Mouse (Mus musculus): ENCODE results near the gene Prkn. TPM values are rescaled to one million over a fixed set of nuclear protein-coding genes. Genes with fewer than 3 reads are reported as not detected.

Prkn gene
- polyA plus RNA-seq, 1 experiment: 5.7 TPM

DNA sequence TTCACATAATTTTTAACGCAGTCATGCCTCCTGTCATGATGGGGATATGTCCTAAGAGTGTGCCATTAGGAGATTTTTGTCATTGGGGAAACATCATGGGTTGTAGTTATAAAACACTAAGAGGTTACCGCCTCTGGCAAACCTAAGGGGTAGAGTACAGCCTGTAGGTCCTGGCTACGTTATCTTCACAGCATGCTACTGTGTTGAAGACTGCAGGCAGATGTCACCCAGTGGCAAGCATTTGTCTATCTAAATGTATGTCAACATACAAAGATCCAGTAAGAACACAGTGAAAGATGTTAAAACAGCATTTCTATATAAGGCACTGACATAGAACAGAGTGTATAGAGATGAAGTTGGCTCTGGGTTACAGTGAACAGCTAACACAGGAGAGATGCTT, 1155.3 kb downstream of the Prkn start:
- TF ChIP-seq POLR2A (IDR thresholded peaks at IDR 0.05; ENCODE audit: borderline replicate concordance, extremely low read depth, insufficient read depth, insufficient read length, poor library complexity, severe bottlenecking) (no peak), CTCF (IDR thresholded peaks at IDR 0.05; ENCODE audit: borderline replicate concordance, extremely low read depth, insufficient read depth, insufficient read length) (no peak)
- no peak for DNase-seq (ENCODE audit: low read depth)

DNA sequence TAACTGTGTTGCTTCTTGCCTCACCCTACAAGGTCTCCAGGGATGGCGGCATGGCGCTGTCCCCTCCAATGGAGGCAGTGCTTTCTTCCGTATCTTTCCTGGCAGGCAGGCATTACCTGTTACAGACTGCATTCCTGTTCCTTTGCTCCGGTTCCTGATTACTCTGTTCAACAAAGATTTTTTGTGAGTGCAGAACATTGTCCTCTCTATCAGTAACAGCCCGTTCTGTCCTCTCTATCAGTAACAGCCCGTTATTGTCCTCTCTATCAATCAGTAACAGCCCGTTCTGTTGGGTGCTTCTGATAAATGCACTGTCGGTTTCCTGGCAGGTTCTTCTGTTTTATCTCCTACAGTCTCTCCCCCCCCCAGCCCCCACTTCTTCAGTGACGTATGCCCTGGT, 1156.1 kb downstream of the Prkn start:
- TF ChIP-seq CTCF (IDR thresholded peaks at IDR 0.05; ENCODE audit: borderline replicate concordance, extremely low read depth, insufficient read depth, insufficient read length) (no peak), POLR2A (IDR thresholded peaks at IDR 0.05; ENCODE audit: borderline replicate concordance, extremely low read depth, insufficient read depth, insufficient read length, poor library complexity, severe bottlenecking) (no peak)
- DNase-seq (ENCODE audit: low read depth): no peak

DNA sequence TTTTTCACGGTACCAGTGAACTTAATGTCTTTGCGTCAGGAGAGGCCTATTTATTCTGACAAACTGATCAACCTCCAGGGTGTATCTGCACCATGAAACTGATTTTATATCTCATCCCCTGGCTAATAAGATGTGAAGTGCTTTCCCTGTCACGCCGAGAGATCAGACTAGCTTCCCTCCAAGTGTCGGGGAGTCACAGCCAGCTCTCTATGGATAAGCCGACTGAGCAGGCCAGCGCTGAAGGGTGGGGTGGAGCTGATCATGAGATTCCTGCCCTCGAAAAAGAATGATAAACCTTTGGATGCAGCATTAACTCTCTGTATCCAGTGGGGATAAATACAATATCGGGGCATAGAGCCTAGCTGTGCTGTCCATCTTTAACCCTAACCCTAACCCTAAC, 1160.1 kb downstream of the Prkn start:
- no peak for DNase-seq (ENCODE audit: low read depth)
- no peak for TF ChIP-seq POLR2A (IDR thresholded peaks at IDR 0.05; ENCODE audit: borderline replicate concordance, extremely low read depth, insufficient read depth, insufficient read length, poor library complexity, severe bottlenecking)
- TF ChIP-seq CTCF (IDR thresholded peaks at IDR 0.05; ENCODE audit: borderline replicate concordance, extremely low read depth, insufficient read depth, insufficient read length): no peak

DNA sequence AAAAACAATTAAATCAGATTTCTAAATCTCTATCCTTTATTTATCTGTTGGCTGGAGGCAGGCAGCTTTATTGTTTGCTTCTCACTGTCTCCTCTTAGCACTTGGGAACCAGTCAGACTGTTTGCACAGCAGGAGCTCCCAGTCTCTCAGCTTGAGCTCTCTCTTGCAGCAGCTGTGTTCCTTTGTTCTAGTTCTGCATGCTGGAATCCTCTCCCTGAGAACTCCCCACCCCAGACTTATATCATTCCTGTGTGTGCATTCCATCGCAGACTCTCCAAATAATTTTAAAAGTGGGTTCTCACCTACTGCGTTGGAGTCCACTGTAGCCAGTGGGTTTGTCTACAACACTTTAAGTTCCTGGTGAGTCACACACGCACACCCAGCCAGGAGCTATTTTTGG, 1181.1 kb downstream of the Prkn start:
- TF ChIP-seq POLR2A (IDR thresholded peaks at IDR 0.05; ENCODE audit: borderline replicate concordance, extremely low read depth, insufficient read depth, insufficient read length, poor library complexity, severe bottlenecking): no peak
- TF ChIP-seq CTCF (IDR thresholded peaks at IDR 0.05; ENCODE audit: borderline replicate concordance, extremely low read depth, insufficient read depth, insufficient read length): no peak

DNA sequence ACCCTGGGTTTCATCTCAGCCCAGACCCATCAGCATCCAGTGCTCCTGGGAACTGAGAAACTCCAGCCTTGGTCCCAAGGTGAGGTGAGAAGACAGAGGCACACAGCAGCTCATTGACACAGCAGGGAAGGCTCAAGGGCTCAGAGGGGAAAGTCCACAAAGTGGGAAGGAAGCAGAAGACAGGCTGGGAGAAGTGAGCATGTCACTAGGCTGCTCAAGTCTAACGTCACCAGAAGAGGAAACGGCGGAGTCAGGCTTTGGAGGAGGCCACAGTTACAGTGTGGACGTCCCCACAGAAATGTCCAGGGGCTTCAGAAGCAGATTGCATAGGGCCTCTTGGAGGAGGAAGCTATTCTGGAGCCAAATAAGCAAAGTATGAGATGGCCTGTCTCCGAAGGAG, 1189.2 kb downstream of the Prkn start:
- TF ChIP-seq POLR2A (IDR thresholded peaks at IDR 0.05; ENCODE audit: borderline replicate concordance, extremely low read depth, insufficient read depth, insufficient read length, poor library complexity, severe bottlenecking) (no peak), CTCF (IDR thresholded peaks at IDR 0.05; ENCODE audit: borderline replicate concordance, extremely low read depth, insufficient read depth, insufficient read length) (no peak)
- DNase-seq (ENCODE audit: low read depth): no peak

More for the DNA sequence above, 1181.1 kb downstream of the Prkn start:
- no peak for DNase-seq (ENCODE audit: low read depth)

DNA sequence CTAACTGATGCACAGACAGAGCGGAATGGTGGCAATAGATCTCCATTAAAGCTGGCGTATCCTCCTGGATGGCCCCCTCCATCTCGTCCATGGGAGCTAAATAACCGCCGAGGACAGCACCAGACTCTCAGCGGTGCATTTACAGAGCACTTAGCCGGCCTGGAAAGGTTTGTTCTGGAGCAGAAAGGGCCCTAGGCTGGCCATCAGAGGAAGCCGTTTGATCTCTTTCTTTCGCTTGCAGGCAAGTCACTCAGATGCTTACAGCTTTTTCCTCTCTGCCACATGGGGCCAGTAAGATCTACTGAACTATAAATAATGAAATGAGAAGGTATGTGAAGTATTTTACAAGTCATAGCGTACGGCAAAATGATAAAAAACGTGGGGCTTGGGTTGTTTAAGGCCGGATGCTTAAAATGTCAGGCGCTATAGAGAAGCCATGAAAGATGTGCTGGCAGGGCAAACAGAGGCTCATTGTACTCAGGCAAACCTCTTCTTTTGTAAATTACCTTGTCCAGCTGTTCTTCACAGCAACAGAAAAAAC, 1189.8 kb downstream of the Prkn start:
- peak; percentile 72 for DNase-seq (ENCODE audit: low read depth)
- TF ChIP-seq POLR2A (IDR thresholded peaks at IDR 0.05; ENCODE audit: borderline replicate concordance, extremely low read depth, insufficient read depth, insufficient read length, poor library complexity, severe bottlenecking): no peak
- no peak for TF ChIP-seq CTCF (IDR thresholded peaks at IDR 0.05; ENCODE audit: borderline replicate concordance, extremely low read depth, insufficient read depth, insufficient read length)

DNA sequence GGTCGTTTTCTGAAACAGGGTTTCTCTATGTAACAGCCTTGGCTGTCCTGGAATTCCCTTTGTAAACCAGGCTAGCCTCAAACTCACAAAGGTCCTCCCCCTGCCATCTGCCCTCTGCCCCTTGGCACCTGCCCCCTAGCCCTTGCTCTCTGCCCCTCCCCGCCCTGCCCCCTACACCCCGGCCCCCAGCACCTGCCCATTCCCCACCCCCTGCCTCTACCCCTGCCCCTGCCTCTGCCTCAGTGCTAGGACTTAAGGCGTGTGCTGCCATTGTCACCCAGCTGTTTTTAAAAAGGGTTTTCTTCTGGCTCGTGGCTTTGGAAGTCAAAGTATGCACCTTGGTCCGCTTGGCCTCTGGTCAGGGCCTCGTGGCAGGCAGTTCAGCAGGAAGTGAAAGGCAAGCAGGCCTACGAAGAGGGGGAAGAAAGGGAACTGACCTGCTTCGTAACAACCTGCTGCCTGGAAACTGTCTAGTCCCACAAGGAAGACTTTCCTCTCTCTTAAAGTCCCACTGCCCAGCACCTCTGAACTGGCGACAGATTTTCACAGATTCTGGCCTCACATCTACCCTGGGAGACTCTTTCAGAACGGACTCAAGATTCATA, 1190.5 kb downstream of the Prkn start:
- no peak for DNase-seq (ENCODE audit: low read depth)

DNA sequence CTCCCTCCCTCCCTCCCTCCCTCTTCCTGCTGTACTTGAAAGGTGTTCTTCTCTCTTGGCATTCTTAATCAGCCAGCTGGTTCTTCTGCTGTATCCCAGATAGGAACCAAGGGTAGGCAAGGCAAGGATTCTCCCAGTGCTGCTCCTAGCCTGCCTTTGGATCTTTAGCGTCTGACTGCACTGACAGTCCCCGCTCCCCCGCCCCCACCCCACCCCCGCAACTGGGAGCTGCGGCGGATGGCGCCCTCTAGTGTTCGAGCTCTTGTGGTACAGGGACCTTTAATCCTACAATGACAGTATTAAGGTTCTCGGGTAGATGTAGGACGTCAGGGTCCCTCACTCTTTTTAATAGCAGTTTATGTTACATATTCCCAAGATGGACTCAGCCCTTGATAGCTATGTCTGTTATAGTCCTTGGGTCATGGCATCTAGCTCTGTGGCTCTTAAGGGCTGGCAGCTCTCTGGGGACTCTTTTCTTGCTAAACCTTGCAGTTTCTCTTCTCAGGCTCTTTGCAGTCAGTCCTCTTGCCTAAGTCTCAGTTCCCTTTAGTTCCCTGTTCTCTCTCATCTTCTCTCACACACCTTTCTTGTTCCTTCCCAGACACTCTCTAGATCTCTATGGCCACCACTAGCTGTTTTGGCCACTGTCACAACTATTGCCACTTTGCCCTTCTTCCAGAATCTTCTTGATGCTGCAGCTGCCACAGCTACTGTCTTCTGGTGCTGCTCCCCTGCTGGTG, 1191.2 kb downstream of the Prkn start:
- peak; percentile 83 for DNase-seq (ENCODE audit: low read depth)
- TF ChIP-seq CTCF (IDR thresholded peaks at IDR 0.05; ENCODE audit: borderline replicate concordance, extremely low read depth, insufficient read depth, insufficient read length) (peak; percentile 71), POLR2A (IDR thresholded peaks at IDR 0.05; ENCODE audit: borderline replicate concordance, extremely low read depth, insufficient read depth, insufficient read length, poor library complexity, severe bottlenecking) (no peak)

More for the DNA sequence above, 1190.5 kb downstream of the Prkn start:
- TF ChIP-seq POLR2A (IDR thresholded peaks at IDR 0.05; ENCODE audit: borderline replicate concordance, extremely low read depth, insufficient read depth, insufficient read length, poor library complexity, severe bottlenecking) (no peak), CTCF (IDR thresholded peaks at IDR 0.05; ENCODE audit: borderline replicate concordance, extremely low read depth, insufficient read depth, insufficient read length) (no peak)

DNA sequence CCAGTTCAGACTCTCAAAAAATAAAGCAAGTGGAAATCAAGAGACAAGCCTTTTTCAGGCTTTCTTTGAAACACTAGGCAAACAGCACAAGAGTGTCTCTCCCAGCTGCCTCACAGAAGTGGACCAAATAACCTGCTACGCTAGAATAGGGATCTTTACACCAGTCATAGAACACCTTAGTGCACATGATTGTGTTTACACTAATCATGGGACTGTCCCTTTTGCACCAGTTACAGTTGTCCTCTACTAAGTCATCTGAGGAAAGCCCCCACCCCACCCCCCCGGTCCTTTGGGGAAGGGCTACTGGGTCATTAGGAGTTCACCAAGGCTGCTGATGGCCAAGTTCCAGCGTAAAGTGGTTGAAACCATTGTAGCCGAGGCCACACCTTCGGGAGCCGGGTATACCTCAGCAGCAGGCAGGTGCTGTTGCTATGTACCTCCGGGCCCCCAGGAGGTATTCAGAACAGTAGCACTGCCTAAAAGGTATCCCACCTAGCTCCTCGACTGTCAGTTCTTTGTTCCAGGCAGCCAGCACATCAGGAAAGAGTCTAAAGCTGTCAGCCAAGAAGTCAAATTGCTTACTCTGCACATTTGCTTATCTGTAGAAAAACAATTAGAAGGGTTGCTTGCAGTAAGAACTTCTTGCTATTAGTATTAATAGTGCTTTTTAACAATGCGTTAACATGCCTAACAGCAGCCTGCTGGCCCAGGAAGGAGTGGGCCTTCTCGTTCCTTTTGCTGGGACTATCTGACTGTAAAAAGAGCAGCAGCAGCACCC, 1192.0 kb downstream of the Prkn start:
- no peak for DNase-seq (ENCODE audit: low read depth)
- no peak for TF ChIP-seq POLR2A (IDR thresholded peaks at IDR 0.05; ENCODE audit: borderline replicate concordance, extremely low read depth, insufficient read depth, insufficient read length, poor library complexity, severe bottlenecking)

DNA sequence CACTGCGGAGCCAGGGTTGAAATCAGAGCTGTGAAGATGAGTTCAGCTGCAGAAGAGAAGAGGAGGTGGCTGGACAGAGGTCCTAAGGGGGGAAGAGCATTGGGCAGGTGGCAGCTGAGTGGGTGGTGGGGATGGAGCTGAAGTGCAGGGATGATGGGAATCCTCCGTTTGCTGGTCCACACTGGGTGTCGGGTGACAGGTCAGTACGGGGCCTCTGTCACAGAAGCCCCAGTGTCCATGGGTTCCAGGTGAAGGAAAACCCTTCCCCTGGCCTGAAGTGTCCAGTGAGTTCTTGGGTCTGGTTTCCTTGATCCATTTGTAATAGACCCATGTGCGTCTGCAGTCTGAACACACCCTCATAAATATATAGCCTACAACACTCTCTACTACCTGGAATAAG, 1195.2 kb downstream of the Prkn start:
- no peak for DNase-seq (ENCODE audit: low read depth)
- TF ChIP-seq POLR2A (IDR thresholded peaks at IDR 0.05; ENCODE audit: borderline replicate concordance, extremely low read depth, insufficient read depth, insufficient read length, poor library complexity, severe bottlenecking) (no peak), CTCF (IDR thresholded peaks at IDR 0.05; ENCODE audit: borderline replicate concordance, extremely low read depth, insufficient read depth, insufficient read length) (no peak)

DNA sequence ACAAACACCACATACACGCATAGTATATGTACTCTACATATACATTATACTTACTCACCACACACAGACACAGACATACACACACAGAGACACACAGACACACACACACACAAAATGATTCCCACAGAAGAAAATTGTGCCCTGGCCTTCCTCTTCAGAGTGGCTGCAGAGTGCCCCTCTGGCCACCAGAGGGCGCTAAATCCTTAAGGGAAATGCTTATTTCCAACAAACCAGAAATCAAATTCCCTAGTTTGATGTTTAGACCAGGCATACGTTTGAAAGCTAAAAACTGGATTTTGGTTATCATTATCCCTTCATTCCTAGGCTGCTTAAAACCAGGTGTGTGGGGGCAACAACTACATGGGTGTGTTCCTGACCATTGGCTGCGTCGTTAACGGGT, 1196.0 kb downstream of the Prkn start:
- peak; percentile 77 for DNase-seq (ENCODE audit: low read depth)
- TF ChIP-seq POLR2A (IDR thresholded peaks at IDR 0.05; ENCODE audit: borderline replicate concordance, extremely low read depth, insufficient read depth, insufficient read length, poor library complexity, severe bottlenecking): no peak
- peak; percentile 87 for TF ChIP-seq CTCF (IDR thresholded peaks at IDR 0.05; ENCODE audit: borderline replicate concordance, extremely low read depth, insufficient read depth, insufficient read length)
